Mouse (Mus musculus): Measurements from ENCODE around the gene Add1.

The Add1 gene

DNA sequence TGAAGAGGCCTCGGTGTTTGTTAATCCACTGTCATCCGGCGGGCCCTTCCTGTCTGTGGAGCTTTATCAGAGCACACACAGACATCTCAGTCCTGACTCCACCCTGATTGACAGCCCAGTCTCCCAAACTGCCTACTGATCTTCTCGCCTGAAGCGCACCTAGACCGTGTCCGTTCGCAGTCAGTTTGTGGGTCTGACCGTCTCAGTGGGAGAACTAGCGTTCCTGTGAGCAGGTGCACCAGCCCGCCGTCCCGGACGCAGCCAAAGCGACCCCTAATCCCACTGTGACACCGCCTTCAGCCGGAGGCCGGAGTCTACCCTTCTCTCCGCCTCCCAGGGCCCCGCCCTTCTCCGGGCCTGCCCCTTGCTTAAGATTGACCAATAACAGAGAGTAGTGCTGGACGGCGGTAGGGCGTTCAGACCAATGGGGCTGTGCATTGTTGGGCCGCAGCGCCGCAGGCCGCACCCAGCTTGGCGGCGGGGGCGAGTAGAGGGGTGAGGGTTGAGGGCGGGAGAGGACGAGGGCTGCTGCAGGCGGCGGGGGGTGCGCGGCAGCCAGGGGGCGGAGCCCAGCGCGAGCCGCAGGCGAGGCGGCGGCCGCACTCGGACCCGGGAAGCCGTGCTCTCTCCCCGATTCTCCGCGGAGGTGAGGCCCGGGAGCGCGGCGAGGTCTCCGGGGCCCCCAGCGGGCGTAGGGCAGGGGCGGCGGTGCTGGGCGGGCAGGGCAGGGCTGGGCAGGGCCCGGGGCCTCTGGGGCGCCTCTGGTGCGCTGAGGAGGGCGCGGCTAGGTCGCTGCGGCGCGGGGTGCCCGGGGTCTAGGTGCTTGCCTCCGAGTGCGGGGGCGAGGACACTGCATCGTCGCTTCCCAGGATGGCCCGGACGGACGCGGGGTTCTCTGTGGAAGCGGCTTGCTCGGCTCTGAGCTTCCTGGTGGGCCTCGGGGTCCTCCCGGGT, at the start of gene Add1:
TSS of gene Add1 (plus strand) at position 397 of the 954 bp plus-strand sequence.
- DNase-seq (ENCODE audit: low read depth, low spot score): peak; percentile 95

DNA sequence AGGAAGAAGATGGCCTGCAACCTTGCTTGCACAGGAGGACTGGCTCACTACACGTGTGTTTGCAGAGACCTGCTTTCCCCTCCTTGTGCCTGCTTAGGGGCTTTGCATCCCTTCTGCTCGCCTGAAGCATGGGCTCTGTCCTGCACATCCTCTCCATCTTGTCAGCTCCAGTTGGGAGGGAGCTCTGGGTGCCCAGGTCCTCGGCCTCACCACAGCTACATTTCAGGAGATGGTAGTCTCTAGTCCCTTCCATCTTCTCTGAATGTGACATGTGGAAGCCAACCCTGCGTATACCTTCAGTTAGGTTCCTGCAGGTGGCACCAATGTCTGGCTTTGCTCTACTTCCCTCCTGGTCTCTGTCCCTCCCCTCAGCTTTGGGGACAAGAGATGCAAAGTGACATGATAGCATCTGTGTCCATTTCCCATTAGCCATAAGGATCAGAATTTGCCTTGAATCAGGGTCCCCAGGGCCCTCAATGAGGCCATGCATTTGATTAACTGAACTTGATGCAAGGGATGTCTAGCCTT, 49.4 kb upstream of the Add1 start:
- DNase-seq (ENCODE audit: low read depth, low spot score): no peak

DNA sequence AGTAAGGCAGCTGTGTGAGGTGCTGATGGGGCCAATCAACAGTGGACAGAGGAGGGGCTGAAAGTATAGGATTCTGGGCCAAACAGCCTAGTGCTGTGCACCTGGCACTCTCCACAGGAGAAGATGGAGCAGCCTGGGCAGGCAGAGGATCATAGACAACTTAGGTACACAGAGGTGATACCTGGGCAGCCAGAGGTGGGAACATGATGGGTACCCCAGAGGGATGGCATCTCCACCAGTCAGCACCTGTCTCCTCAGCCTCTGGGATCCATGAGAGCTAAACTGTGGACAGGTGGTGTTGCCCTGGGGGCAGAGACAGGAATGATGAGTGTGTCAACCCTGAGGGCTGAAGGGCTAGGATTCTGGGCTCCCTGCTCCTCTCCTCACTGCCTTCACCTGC, 49.0 kb upstream of the Add1 start:
- no peak for DNase-seq (ENCODE audit: low read depth, low spot score)

DNA sequence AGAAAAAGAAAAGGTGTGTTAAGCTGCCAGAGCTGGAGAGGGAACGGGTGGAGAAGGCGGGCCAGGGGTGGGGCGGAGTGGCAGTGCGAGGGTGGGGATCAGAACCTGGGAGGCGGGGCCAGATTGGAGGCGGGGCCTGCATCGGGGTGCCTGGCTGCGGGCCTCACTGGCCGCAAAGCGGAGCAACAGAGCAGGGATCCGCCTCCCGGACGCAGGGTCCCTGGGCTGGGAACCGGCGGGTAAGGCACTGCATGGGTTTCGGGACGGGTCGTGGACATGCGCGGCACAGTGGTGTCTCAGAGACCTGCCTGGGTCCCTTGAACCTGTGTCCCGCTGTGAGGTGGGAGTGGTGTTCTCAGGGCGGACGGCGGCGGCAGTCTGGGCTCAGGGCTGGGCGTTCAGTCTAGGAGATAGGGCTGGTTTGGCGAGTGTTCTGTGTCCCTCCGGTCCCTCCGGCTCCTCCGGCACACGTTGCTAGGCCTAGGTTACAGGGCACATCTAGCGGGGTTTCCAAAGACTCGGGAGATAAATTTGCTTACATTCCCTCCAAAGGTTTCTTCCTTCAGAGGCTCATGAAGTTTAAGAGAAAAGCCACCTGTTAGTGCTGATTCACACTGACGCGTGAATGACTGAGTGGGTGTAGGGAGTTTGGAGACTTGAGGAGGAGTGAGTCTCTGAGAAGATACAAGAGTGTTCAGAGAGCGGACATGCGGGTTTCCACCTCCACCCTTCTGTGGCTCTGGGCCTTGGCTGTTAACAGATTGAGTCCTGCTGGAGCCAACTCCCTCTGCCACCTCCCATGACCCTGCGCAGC, 47.6 kb upstream of the Add1 start, which contains the start of gene Sh3bp2:
TSS of gene Sh3bp2 (plus strand) at position 176 of the 814 bp plus-strand sequence.
- DNase-seq (ENCODE audit: low read depth, low spot score): peak; percentile 93

DNA sequence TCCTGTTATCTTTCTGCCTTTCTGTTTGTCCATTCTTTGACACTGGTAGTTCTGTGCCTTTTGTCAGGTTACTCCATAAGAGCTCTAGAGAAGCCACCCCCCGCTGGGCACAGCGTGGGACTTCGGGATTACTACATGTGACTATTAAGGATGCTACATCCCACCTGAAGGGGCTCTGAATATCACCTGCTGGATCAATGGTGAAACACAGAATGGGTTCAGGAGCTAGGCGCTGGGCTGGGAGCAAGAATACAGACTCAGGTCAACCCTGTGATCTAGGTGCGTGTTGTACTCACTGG, 47.0 kb upstream of the Add1 start:
- DNase-seq (ENCODE audit: low read depth, low spot score): no peak

DNA sequence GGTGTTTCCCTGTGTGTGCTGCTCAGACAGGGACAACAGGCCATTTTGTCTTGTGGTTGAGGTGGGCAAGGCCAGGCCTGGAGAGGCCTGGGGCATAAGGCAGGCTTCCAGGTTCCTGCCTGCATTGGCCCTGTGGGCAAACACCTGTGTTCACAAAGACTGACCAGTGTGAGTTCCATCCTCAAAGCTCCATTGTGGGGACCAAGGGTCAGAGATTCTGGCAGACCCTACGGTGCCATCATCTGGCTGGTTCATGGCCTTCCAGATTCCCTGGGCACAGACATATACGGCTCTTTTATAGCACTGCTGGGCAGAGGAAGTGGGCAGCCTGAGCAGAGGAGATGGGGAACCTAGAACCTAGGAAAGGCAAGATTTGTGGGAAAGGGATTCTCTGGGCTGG, 46.1 kb upstream of the Add1 start:
- DNase-seq (ENCODE audit: low read depth, low spot score): no peak

DNA sequence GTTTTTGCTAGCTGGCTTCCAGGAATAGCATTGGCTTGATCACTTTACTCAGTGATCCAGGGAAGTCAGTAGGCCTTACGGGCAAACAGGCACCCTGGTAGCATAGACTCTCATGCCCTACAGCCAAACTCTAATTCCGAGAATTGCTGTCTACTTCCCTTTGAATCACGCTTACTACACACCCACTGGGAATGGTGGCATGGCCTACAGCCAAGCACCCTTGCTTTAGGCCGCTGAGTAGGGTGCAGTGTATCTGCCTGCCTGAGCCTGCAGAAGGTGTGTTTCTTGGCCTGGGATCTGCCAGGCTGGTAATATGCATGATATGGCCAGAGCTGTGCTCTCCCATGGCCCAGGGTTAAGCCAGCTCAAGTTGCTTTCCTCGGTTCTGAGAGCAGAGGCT, 44.7 kb upstream of the Add1 start:
- DNase-seq (ENCODE audit: low read depth, low spot score): no peak

DNA sequence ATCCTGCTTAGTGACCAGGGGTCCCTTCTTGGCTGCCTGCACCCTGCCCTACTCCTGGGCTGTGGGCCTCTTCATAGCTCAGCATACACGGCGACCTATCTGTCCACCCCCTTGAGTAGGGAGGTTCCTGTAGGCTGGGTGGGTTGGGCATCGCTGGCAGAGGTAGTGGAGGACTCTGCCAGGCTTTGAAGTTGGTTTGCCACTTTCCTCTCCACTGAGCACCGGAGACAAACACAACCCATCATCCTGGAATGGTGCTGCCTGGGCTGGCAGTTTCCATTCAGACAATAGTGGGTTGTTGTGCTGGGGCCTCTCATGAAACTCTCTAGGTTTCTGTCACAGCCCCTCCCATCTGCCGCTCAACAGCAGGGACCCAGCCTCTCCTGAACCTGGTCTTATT, 43.3 kb upstream of the Add1 start:
- DNase-seq (ENCODE audit: low read depth, low spot score): no peak

DNA sequence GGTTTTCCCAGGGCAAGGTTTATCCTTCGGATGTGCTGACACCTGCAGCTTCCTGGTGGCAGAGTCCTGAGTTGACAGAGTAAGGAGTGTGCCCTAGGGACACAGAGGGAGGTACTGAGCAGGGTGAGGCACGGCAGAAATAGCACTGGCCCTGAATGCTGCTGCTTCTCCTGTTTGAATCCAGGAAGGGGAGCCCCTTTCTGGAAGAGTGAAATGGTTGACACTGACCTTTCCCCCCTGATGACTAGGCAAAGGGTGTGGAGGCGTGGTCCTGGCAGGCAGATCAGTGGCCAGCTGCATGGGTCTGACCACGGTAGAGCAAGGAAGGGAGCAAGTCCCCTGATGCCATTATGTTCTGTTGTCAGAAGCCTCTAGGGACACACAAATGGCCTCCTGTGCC, 42.8 kb upstream of the Add1 start:
- DNase-seq (ENCODE audit: low read depth, low spot score): peak; percentile 43

DNA sequence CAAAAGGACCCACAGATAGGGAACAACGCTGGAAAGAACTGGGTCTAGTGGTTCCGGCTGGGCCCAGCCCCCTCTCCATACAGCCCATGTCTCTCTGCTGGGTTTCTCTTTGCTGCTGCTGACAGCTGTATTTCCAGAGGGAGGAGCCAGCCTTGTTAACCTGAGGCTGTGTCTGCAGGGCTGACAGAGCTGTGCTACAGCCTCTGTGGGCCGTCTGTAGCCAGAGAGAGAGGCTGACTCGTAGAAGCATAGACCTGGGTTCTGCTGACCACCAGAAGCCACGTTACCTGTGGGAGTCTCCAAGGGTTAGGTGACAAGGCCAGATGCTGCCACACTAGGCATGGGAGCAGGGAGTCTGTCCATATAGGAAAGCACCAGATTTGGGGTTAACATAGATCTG, 40.4 kb upstream of the Add1 start:
- DNase-seq (ENCODE audit: low read depth, low spot score): peak; percentile 55

DNA sequence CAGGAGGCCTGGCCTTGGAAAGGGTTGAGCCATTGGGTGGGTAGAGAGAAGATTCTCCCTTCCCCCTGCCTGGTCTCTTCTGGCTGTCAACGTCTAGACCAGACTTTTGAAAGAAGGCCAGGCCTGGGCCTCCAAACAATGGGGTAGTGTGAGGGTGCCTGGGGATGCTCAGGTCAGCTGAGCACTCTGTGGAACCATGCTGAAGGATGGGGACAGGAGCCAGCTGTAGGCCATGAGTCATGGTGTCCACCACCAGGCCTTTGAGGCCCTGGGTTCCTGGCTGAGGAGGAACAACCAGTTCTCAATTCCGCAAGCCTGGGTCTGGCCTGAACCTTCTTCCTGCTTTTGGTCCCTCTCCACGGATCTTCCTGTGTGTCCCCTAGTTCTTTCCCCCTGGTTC, 39.6 kb upstream of the Add1 start:
- peak; percentile 93 for DNase-seq (ENCODE audit: low read depth, low spot score)

DNA sequence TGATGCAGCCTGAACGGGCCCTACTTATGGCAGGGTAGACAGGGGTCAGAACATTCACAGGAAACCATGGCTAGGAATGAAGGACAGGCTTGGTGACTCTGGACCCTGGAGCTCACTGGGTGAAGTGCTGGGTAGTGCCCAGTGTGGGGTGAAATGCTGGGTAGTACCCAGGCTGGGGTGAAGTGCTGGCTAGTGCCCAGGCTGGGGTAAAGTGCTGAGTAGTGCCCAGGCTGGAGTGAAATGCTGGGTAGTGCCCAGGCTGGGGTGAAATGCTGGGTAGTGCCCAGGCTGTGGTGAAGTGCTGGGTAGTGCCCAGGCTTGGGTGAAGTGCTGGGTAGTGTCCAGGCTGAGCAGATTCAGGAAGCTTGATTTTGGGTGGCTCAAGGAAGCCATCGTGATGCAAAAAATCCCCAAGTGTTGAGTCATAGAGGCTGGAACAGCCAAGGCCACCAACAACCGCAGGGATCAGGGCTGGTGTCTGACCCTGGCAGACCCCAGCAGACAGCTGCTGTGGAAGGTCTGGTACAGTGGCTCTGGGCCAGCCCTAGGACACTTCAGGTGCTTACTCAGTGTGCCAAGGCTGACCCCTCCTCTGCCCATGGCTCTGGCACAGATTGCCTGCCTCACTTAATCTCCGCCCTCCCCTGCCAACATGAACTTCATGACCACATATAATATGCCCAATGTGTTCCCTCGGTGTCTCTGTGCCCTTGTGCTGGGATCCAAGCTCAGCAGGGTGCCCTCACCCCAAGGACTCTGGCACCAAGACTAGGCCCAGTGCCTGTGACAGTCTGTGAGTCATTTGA, 38.5 kb upstream of the Add1 start:
- DNase-seq (ENCODE audit: low read depth, low spot score): peak; percentile 89

DNA sequence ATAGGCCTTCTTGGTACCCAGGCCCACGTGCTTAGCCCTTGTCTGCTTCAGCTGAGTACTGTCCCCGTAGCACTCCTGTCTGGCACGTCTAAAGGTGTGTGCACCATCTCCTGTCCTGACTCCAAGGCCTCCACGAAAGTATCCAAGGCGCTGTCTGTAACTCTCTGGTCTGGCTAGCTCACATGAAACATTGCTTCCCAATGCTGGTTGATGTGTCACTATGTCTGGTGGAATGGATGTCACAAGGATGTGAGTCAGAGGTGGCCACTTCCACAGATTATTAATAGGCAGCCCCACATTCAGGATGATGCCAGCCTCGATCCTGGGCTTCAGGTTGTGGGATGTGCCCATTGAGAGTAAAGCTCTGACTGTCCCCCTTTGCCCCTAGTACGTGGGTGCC, 37.6 kb upstream of the Add1 start:
- DNase-seq (ENCODE audit: low read depth, low spot score): peak; percentile 73

DNA sequence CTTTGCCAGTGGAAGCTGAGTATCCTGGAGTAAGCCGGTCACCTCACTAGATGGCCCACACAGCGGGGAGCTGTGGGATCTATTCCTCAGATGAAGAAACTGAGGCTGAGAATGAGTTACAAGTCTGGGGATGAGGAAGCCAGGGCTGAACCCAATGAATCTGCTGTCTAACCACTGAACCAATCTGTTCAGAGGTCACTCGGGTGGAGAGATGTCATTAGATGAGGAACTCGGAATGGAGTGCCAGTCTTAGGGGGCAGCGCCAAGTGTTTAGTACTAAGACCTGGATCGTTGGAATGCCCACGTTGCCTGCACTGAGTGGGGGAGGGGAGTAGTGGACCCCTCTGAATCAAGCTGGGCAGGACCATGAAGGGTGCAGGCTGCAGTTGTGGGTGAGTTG, 35.4 kb upstream of the Add1 start:
- DNase-seq (ENCODE audit: low read depth, low spot score): no peak

DNA sequence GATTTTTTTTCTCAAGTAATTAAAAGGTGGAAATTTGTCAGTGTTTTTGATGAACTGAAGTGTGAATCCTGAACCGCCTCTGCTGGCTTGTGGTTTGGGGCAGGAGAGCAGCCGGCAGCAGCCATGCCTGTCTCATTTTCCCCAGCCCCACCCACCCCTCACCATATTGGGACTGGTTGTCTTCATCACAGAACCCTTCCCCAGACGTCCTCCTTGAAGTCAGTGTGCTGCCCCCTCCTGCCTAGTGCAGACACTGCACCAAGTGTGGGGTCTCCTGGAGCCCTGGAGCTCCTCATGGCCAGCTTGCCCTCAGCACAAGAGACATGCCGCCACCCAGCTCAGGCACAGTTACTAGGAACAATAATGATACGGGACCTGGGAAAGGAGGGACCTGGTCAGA, 34.9 kb upstream of the Add1 start:
- no peak for DNase-seq (ENCODE audit: low read depth, low spot score)

DNA sequence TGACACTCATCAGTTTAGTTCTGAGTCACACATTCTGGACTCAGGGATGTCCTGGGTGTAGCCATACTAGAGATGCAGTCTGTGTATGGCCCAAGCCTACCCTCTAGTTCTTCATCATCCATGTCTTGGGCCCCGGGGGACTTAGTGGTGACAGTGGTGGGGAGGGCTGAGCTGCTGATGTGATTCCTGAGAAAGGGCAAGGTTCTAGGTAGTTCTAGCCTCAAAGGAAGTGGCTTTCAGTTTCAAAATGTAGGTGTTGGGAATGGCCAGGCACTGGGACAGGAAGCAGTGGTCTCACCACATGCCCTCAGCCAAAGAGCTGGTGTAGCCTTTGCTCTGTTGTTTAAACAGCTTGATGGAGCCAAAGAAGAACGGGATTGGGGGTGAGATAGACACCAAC, 34.3 kb upstream of the Add1 start:
- DNase-seq (ENCODE audit: low read depth, low spot score): no peak

DNA sequence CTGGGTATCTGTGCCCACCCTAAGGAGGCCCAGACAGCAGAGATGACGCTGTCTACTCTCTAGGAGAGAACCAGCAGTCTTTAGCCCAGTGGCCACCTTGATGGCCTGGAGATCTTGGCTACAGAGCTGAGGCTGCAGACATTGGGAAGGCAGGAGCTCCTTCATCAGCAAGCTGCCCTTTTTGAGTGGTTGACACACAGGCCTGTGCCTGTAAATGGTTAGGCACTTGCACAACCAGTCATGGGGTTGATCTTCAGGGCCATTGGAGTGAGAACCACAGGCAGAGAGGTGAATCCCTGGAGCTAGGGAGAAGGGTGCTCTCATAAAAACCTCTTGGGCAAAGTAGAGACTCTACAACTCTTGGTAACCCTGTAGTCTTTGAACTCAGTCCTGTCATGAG, 31.3 kb upstream of the Add1 start:
- DNase-seq (ENCODE audit: low read depth, low spot score): no peak

DNA sequence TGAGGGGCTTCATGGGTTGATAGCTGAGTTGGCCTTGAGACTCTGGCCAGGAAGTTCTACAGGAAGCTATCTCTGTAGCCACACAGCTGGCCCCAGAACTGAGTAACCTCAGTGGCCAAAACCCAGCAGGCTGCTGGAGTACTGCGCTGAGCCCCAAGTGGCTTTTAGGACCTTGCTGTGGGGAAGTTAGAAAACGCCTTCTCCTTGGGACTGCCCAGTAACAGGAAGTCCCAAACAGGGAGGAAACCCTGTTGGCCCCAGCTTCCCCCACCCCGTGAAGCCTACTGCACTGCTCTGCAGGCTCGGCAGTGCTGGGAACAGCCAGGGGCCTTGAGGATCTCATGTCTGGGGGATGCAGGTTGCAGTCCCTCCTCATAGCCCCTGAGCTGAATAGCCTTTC, 30.4 kb upstream of the Add1 start:
- DNase-seq (ENCODE audit: low read depth, low spot score): no peak

DNA sequence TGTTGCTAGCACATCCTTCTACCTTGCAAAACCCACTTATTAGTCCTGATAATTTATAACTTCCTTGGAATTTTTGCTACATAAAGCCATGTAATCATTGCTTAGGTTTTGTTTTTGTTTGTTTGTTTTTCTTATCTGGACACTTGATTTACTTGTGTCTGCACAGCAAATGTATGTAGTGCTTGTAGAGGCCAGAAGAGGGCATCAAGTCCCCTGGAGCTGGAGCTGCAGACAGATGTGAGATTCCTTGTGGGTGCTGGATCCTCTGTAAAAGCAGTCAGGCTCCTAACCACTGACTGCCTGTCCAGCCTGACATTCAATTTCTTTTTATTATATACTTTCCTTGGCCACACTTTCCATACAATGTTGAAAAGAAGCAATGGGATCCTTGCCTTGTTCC, 26.1 kb upstream of the Add1 start:
- peak; percentile 73 for DNase-seq (ENCODE audit: low read depth, low spot score)

DNA sequence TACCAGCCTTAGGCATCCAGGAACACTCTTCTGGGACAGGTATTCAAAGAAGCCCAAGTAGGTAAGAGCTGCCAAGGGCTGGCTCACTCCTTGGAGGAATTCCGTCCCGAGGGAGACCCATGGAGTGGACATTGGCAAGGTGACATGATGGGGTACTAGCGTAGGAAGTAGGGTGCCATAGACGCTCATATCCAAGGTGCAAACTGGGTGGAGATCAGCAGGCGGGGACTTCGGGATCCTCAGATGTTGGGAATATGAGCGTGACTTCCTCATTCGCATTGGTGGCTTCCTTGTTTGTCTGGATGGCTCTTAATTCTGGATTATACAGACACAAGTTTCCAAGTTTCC, 24.4 kb upstream of the Add1 start:
- DNase-seq (ENCODE audit: low read depth, low spot score): no peak

DNA sequence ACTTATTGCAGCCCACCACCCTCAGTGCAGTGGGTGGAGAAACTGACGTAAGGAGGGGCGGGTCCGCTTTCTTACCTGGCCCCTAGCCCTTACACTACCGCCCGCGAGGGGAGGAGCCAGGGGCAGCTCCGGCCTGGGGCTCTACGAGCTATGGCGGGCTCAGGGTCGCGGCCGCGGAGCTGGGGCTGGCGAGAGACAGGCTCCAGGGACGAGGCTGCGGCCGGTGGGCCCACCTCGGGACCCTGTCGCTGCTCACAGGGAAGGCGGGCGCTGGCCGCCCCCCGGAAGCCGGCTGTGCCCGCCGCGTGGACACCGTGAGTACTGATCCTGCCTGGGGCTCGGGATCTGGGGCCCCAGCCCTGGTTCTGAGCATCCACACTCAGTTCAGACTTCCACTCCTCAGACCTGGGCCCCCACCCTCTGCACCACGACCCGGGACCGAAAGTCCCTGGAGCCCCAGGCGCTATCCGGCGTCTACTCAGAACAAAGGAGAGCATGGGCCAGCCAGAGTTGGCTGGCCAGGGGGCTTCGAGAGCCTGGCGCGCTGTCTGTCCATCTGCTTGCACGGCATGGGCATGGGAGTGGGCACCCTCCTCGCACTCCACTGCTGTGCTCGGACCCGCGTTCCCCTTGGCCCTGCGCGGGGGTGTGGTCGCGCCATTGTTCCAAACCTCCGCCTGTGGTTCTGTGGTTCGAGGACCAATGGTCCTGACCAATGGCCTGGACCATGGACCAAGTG, 23.8 kb upstream of the Add1 start:
- peak; percentile 41 for DNase-seq (ENCODE audit: low read depth, low spot score)

All from 3T3-L1 (cell line).